Mouse (Mus musculus) cerebellum, postnatal 25 days (tissue): ENCODE measurements around the gene Kdm1b.
A peak's percentile ranks its signal among the peaks of the same experiment; 100 is the strongest.

Experiments used
- DNase-seq, 2 experiments: peaks; one replicate each; pipeline ENCODE4 v3.0.0; 2021; ENCODE audit warnings: mixed read lengths in 2 of 2

The Kdm1b gene

DNA sequence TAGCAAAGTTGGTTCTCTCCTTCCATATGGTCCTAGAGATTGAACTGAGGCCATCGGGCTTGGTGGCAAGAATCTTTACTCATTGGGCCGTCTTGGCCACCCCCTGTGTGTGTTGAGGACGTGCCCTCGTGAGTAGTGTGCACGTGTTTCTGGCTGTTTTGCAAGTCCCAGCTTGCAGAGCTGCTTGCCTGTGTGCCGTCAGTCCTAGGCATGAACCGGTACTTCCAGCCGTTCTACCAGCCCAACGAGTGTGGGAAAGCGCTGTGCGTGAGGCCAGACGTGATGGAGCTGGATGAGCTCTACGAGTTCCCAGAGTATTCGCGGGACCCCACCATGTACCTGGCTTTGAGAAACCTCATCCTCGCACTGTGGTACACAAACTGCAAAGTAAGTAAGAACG is 19.5 kb downstream of the Kdm1b start:
- DNase-seq: no peak

DNA sequence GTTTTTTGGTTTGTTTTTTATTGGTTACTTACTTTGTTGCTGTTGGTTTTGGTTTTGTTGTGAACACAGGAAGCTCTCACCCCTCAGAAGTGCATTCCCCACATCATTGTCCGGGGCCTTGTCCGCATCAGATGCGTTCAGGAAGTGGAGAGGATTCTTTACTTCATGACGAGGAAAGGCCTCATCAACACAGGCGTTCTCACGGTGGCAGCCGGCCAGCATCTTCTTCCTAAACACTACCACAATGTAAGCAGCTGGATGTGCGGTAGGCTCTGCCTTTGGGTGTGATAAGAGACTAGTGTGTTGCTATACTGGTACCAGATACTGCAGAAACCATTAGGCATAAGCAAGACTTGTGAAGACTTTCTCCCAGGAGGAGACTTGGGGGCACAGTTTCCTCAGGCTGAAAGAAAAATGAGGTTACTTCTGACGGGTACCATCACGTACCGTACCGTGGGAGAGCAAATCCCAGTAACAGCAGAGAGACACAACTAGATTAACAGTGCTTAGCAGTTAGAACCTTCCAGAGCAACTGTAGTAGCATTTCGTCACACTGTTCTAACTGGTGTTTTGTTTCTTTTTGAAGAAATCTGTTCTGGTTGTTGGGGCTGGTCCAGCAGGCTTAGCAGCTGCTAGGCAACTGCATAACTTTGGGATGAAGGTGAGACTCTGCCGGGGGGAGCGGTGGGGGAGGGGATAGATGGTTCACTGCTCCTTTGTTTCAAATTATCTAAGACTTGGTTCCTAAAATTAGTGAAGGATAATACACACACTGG is 20.9 kb downstream of the Kdm1b start:
- no peak for DNase-seq

DNA sequence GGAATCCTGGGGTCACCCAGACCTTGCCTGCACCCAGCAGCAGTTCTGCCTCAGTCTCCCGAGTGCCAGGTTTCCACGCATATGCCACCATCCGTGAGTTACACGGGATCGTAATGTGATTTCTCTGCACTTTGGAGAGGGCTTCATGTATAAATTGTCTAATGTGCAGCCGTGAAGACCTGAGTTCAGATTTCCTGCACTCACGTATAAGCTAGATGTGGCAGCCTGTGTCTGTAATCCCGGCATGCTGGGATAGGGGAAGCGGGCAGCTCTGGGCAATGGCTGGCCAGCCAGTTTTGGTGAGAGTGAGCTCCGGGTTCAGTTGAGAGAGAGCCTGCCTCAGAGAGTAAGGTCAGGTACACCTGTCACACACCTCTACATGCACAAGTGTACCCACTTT is 23.2 kb downstream of the Kdm1b start:
- no peak for DNase-seq

DNA sequence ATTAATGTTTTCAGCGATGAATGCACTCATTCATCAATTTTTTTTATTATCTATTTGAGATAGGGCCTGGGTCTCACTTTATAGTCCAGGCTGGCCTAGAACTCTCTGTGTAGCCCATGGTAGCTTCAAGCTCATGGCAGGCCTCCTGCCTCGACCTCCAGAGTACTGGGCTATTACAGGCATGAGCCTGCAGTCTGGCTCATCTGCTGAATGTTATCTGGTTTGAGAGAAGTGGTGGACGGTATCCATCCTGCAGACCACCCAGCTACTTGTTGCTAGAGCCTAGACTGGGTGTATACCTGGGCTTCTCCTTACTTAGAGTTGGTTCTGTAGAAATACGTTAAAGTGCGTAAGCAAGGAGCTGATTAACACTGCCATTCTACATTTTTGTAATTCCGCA is 23.7 kb downstream of the Kdm1b start:
- no peak for DNase-seq

DNA sequence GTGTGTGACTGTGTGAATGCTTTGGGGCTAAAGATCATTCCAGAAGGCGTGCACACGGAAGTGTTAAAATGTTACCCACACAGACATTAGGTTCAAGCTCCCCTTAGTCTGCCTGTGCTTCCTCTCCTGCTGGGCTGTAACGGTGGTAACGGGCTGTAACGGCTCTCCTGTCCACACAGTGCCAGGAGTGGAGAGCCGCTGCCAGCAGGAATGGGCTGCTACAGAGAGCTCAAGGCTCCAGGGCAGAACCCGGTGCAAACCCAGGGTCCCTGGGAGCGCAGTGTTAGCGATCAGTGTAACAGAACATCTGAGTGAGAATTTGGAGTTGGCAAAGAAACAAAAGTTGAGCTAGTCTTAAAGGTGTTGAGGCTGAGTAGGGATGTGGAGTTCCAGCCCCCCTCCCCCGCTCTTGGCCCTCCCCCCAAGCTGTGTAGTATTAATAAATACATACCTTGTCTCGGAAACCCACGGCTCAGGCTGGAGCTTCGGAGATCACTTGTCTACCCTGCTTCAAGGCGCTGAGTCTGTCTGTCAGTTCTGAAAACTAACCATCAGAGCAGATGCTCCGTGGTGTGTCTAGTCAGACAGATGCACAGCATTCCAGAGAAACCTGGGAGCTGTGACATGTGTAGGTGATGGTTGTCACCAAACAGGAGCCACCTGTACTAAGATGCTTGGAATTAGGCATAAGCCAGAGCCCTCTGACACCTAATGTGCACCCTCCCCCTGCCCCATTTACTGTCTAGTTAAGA is 27.2 kb downstream of the Kdm1b start:
- DNase-seq: no peak

DNA sequence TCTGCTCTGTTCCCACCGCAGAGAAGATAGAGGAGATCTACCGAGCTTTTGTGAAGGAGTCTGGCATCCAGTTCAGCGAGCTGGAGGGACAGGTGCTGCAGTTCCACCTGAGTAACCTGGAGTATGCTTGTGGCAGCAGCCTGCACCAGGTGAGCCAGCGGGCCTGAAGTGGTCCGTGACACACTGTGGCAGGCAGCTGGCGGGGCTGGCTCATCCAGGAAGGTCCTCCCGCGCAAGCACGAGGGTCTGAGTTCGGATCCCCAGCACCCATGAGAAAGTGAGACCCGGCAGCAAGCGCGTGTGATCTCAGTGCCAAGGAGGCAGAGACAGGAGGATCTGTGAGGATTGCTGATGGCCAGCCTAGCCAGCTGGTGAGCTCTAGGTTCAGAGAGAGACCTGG is 28.6 kb downstream of the Kdm1b start:
- no peak for DNase-seq

DNA sequence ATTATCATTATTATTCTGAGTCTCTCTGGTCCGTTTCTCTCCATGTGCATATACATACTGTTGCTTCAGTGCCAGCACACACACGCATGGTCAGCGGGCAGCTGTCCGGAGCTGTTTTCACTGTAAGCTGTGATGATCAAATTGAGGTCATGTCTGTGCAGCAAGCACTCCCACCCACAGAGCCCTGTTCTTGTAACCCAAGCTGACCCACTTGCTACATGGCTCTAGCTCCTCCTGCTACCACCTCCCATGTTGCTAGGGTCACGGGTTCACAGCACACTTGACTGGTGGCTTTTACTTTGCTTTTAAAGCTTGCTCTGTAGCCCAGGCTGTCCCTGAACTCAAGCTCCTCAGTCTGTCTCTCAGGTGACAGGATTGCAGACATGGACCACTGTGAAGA is 29.2 kb downstream of the Kdm1b start:
- no peak for DNase-seq

DNA sequence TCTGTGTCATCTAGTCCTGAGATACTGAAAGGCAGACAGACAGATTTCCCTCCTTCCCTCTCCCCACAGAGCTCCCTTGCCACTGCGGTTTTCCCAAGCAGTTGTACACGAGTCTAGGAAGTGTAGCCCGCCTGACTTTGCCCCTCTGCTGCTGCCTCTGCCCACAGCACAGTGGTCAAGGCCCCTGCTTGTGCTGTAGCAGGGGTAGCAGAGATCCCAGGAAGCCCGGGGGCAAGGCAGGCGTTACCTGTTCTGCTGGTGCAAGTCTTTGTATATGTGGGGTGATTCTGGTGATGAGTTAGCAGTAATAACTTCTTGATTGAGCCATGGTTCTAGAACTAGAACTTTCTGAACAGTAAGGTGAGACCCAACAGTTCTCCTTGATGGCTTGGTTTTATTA is 32.9 kb downstream of the Kdm1b start:
- no peak for DNase-seq

DNA sequence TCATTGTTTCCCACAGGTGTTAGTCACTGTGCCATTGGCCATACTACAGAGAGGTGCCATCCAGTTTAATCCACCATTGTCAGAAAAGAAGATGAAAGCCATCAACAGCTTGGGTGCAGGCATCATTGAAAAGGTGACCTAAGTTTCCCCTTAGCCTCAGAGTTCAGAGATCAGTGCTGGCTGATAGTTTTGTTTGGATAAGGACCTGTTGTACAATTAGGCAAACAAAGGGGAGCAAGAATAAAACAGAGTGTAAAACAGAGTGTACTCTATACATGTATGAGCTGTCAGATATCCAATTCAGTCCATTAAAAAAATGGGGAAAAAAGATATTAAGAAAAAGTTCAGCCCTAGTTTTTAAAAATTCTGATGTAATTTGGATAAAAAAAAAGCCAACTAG is 34.1 kb downstream of the Kdm1b start:
- no peak for DNase-seq

DNA sequence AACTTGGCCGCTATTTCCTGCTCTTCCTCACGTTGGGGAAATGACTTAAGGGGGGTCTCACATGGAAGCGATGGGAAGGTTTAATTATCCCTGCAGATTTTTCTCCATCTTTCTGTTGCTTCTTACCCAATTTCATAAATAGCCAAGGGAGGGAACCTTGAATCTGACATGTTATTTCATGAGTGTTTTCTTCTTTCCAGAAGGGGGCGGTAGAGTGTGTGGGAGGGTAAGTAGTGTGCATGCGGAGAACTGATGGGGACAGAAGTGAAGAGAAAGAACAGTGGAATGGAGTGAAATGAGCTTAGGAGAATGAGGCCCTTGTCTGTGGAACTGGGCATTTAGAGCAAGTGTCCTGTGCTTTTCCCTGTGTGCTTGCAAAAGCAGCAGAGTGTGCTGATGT is 35.5 kb downstream of the Kdm1b start:
- no peak for DNase-seq

DNA sequence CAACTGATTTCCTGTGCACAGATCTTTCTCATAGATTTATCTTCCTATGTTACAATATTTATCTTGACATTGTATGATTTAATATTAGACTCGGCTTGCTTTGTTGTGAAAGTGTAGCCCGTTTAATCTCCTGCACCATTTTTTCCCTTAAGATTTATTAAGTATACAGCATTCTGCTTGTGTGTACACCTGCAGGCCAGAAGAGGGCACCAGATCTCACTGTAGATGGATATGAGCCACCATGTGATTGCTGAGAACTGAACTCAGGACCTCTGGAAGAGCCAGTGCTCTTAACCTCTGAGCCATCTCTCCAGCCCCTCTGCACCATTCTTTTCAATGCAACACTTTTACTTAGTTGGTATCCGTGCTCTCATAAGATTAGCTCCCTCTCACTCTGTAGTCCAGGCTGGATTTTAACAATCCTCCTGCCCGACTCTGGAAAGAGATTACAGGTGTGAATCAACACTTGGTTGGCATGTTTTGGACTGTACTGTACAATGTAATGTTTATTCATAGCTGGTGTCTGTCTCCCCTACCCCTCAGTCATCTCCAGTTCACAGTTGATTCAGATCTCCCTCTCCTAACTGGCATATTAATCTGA is 37.7 kb downstream of the Kdm1b start:
- no peak for DNase-seq

DNA sequence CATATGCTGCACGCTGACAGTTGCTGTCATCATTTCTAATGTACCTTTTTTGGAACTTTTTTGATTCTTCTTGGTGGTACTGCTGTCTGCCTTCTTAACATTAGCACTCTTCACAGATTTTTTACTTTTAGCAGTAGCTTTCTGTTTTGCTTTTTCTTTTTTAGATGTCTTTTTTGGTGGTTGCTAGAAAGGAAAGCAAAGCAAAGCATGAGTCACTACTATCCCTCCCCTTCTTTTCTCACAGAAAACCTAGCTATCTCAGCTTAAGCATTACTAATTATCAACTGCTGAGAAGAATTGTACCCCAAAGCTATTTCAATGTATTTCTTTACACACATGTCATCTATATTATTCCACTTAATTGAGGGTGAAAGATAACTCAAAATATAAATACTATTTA is 45.1 kb downstream of the Kdm1b start:
- no peak for DNase-seq

DNA sequence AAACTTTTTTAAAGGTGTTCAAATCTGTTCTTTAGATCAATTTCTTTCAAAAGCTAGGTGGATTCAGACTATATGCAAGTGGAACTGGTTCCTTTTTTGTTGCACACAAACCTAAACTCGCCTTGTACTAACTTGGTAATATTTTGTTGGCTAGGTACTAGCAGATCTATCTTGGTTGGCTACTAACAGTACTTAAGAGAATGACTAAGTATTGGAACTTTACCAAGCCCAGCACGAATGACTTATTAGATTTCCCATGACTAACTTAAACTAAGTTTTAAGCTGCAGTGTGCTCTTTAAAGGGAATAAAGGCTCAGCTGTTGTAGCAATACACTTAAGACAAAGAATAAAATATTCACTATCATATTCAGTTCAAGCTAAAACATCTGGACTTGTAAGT is 46.0 kb downstream of the Kdm1b start:
- no peak for DNase-seq

DNA sequence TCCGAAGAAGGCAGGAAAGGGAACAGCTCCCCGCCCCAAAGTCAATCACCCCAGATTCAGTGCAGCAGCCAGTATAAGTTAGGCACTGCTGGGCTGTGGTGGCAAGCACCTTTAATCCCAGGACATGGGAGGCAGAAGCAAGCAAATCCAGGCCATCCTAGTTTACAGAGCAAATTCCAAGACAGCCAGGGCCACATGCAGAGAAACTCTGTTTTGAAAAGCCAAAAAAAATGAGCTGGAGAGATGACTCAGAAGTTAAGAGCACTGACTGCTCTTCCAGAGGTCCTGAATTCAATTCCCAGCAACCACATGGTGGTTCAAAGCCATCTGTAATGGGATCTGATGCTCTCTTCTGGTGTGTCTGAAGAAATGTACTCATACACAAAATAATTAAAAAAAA is 50.5 kb downstream of the Kdm1b start:
- DNase-seq: no peak

DNA sequence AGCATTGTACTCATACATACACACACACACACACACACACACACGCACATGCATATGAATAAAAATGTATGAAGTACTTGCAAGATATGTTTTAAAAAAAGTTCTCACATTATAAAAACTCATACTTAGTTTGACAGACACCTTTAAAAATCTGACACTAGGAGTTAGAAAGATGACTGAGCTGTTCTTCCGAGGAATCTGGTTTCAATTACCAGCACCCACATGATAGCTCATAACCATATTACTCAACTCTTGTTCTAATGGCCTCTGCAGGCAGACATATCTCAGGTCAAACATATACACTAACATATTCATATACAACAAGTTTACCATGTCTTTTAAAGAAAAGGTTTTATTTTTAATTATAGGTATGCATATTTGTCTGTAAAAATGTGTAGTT is 53.3 kb downstream of the Kdm1b start:
- DNase-seq: no peak

DNA sequence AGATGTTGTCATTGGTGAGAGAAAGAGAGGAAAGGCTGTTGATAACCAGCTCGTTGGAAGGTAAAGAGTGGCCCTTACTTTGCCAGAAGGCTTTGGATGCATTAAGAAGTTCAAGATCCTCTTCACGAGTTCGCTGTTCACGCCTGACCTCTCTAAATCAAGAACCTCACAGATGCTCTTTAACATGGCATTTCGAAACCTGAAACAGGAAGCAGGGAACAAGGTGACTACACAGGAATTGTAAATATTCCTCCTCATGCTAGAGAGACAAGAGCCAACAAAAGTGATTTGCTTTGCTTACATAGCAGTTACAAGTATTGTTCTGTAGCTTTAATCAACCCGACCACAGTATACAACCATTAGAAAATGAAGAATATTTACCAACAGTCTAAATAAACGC is 56.0 kb downstream of the Kdm1b start:
- DNase-seq: no peak

DNA sequence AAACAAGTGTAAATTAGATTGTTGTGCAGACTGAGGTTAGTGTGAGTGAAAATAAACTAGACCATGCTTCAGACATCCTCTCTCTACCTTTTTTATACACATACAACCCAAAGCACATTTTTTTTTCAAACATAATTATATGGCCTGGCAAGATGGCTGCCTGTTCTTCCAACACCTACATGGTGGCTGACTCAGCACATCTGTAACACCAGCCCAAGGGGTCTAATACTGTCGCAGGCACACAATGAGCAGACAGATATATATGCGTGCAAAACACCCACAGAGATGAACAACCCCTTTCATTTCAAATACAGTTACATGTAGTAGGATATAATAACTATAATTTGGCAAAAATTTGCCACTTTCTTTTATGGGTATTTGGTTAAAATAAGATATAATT is 57.3 kb downstream of the Kdm1b start:
- DNase-seq: no peak

DNA sequence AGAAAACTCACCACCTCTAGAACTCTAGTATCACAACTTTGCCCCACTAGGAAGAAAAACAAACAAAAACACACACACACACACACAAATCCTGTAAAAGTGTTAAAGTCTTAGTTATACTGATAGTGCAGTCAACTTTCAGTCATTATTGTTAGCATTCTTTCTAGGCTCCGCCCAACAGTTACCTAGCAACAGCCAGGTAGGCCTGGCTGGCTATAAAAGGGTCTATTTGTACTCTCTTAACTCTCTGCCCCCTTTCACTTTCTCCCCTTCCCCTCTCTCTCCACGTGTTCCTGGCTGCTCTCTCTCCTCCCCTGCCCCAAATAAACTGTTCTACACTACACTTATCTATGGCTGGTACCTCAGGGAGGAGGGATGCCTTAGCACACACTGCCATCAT is 60.8 kb downstream of the Kdm1b start:
- no peak for DNase-seq

DNA sequence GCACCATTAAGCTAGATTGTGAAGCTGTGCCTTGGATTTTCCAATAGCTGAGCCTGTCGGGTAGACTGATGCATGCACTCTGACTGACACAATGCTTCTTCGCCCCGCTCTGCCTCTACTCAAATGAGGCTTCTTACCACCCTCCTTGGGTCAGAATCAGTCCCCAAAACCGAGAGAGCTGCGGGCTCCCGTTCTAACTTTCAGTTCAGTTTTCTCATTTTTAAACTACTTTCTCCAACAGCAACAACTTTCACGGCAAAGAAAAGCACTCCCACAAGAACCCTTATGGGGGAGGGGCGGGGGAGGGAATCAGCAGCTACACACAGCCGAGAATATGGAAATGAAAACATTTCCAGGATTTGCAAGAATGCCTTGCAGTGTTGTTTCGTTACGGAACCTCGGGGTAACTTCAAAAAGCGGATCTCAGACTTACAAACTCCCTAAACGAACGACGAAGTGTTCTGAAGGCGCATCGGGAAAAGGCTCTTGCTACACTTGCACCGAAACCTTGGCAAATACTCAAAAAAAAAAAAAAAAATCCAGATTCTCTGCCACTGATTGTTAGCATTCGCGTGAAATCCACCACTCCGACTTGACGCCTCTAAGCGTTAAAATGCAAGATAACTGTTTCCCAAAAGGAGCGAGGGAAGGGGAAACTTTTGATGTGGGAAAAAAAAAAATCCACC is 61.7 kb downstream of the Kdm1b start:
- peak; percentile 35 to 42 for DNase-seq

DNA sequence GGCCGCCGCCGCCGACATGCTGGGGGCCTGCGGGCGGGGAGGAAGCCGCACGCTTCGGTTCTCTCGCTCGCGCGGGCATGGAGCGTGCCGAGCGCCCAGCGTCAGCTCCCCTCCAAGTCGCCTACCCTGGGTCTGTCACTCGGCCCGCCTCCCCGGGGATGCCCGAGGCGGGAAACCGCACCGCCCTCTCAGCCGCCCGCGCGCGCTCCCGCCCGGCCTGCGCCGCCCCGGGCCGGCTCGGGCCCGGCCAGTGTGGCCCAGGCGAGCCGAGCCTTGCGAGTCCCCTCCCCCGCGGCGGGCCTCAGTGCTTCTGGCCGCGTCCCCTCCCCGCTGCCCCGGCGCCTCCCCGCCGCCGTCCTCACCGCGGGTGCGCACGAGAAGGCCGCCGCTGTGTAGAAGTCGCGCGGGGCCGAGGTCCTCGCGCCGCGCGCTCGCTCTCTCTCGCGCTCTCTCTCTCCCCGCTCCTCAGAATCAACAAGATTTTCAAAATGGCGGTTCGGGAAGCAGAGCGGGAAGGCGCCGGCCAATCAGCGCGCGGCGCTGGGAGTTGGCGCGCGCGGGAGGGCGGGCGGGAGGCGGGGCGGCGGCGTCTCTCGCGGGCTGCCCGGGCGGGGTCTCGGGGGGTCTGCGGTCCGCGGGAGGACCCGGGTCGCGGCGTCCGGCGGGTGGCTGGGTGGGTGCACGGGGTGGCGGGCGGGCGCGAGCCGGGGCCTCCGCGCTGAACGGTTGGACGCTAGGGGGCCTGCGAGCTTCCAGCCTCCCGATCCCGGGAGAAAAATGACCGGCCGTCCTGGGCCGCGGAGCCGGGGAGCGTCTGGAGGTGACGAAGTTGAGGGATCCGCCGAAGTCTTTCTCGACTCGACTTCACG is 62.6 kb downstream of the Kdm1b start, which contains the start of gene Dek:
TSS of gene Dek (minus strand) at position 491 of the 869 bp plus-strand sequence.
- DNase-seq: peak; percentile 90 to 91

DNA sequence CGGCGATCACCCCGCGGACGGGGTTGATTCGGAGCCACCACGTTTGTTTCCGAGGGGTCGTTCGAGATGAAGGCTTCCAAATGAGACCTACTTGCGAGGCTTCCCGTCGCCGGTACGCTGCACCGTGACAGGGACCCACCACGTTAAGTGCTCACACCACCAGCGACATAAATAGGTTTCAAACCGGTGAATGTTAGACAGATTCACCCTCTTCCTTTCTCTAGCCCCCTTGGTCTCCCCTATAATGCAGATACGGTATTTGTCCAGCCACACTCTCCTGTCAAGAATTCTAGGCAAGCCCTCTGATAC is 63.2 kb downstream of the Kdm1b start:
- no peak for DNase-seq

DNA sequence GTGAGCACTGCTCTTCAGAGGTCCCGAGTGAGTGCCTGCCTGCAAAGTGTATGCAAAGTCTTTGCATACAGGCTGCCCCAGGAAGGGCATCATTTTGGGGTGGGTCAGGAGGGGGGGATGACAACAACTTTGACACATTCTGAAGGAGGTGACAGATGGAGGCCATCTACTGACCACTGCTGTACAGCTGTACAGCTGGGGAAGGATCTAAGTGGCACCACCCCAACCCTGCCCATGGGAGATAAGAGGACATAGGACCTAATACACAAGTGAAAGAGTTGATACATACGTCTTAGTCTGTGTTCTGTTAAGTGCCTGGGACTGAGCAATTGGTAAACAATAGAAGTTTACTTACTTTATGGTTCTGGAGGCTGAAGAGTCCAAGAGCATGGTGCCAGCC is 65.9 kb downstream of the Kdm1b start:
- DNase-seq: no peak

DNA sequence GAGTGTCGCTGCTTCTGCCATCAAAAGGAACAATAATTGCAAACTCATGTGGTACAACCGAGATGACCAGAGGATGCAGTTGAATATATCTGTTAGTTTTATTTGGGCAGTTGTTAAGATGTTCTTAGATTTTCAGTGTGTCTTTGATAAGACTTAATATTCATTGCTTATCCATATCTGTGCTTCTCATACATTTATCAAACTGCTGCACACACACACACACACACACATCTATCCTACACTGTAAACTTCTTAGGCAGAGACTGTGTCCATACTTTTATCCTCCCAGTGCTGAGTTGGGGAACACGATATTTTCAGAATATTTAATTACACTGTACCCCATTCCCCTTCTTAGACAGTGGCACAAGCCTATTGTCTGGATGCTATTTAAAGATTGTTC is 67.9 kb downstream of the Kdm1b start:
- DNase-seq: no peak
